In the genomic region with DNA sequence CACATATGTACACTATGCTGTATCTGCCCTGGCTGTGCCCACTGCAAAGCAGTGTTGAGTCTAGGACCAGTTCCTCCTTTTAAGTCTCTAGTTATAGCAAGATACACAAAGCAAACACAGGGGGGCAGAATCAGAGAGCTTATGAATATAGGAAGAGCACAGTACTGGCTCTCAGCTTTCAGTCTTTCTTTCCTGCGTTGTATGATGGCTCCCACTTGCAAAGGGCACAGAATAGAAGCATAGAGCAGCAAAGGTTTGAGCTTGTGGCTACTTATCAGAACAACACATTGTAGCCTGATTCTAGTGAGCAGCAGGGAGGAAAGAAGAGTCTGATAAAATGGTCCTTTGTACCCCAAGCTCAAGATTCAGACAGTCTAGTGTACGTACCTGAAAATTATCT, we compare ENCODE assay signal across 12 mouse cellular contexts. TPM values are rescaled to one million over a fixed set of nuclear protein-coding genes. Genes with fewer than 3 reads are reported as not detected.
DNase-seq lines count a peak whose midpoint lies in the region; ATAC-seq and TF ChIP-seq lines count a peak whose summit lies in the region.
"Had no signal": no experiment of that assay in that cellular context is flagged by ENCODE, and none has a peak within 500 bp of the region (broad histone marks: within the 10 kb centered on the region; RNA-seq: fewer than 3 reads in every experiment).

No protein-coding gene starts in this region.

- peaks cover 0 to 67% of the 10 kb centered on the region in 2 experiments; a peak in 2 of 4 replicates for H3K36me3 ChIP-seq in MEL (ENCODE audit: control insufficient read depth in 1 of 2, insufficient read depth in 2 of 2, low read length in 2 of 2)
- H3K36me3 ChIP-seq in forebrain, embryonic 15.5 days: no peaks in the 10 kb centered on the region
- H3K36me3 ChIP-seq: stomach, embryonic 15.5 days had no signal

- peak in 2 of 3 experiments; percentile 36 to 94; a peak in 4 of 6 replicates for TF ChIP-seq CTCF in MEL (IDR thresholded peaks at IDR 0.05 in 2 of 3, conservative IDR thresholded peaks at IDR 0.05 in 1 of 3; ENCODE audit: control insufficient read depth in 1 of 3, insufficient read depth in 1 of 3, low read depth in 2 of 3, low read length in 3 of 3, poor library complexity in 1 of 3, severe bottlenecking in 1 of 3)

- H3K4me2 ChIP-seq in forebrain, embryonic 15.5 days (replicated peaks): no peak overlapping the region
- H3K4me2 ChIP-seq: stomach, embryonic 15.5 days had no signal

- H3K9me3 ChIP-seq in MEL (replicated peaks; ENCODE audit: insufficient read depth, low read length): no peaks in the 10 kb centered on the region
- no peaks in the 10 kb centered on the region for H3K9me3 ChIP-seq in forebrain, embryonic 15.5 days
- H3K9me3 ChIP-seq: megakaryocyte, embryonic 14.5 days; stomach, embryonic 15.5 days had no signal

- H3K4me3 ChIP-seq in MEL (ENCODE audit: control insufficient read depth in 1 of 2, insufficient read depth in 1 of 2, low read depth in 2 of 2, low read length in 2 of 2): no peak overlapping the region; a peak in 1 of 4 replicates
- H3K4me3 ChIP-seq in forebrain, embryonic 15.5 days: no peak overlapping the region
- H3K4me3 ChIP-seq: megakaryocyte, embryonic 14.5 days; stomach, embryonic 15.5 days had no signal

- TF ChIP-seq RAD21 in MEL (IDR thresholded peaks at IDR 0.05; ENCODE audit: low read depth, low read length): peak; percentile 97

- H3K27me3 ChIP-seq in MEL (ENCODE audit: control insufficient read depth in 1 of 2, insufficient read depth in 2 of 2, low read length in 2 of 2): no peaks in the 10 kb centered on the region
- no peaks in the 10 kb centered on the region for H3K27me3 ChIP-seq in forebrain, embryonic 15.5 days
- H3K27me3 ChIP-seq: megakaryocyte, embryonic 14.5 days; stomach, embryonic 15.5 days had no signal

- peak in 1 of 2 experiments; percentile 82; a peak in 3 of 4 replicates for TF ChIP-seq EP300 in MEL (IDR thresholded peaks at IDR 0.05; ENCODE audit: low read depth in 1 of 2, low read length in 2 of 2)

- H3K4me1 ChIP-seq in MEL (ENCODE audit: control insufficient read depth in 1 of 2, insufficient read depth in 2 of 2, low read length in 2 of 2): peaks cover 38 to 47% of the 10 kb centered on the region in 2 experiments
- no peaks in the 10 kb centered on the region for H3K4me1 ChIP-seq in forebrain, embryonic 15.5 days
- H3K4me1 ChIP-seq: stomach, embryonic 15.5 days had no signal

- no peak for TF ChIP-seq POLR2A in MEL (IDR thresholded peaks at IDR 0.05; ENCODE audit: control insufficient read depth in 1 of 2, insufficient read depth in 1 of 2, low read depth in 1 of 2, low read length in 2 of 2, poor library complexity in 1 of 2)

- H3K79me2 ChIP-seq in MEL (ENCODE audit: control insufficient read depth, insufficient read depth, low read length, poor library complexity): no peaks in the 10 kb centered on the region

- peak; percentile 33 for DNase-seq in layer of hippocampus, adult 11-12 months (ENCODE audit: low spot score)
- DNase-seq in layer of hippocampus, postnatal 25 days (ENCODE audit: extremely low spot score in 1 of 2, low spot score in 1 of 2): no peak
- DNase-seq in MEL (ENCODE audit: low read depth, low spot score): peak; percentile 92
- DNase-seq in monocyte, adult 2 months (ENCODE audit: low read depth in 1 of 2, low spot score in 2 of 2): peak; percentile 13 to 25
- no peak for DNase-seq in gastrocnemius, postnatal 14 days
- DNase-seq in adrenal gland, postnatal 4 days (ENCODE audit: low spot score in 2 of 2): no peak
- DNase-seq: adrenal gland, postnatal 36 days had no signal

- peak; percentile 70 for ATAC-seq in inflammation-experienced regulatory T-cells, adult 6 months
- no peak for ATAC-seq in forebrain, embryonic 15.5 days (replicated peaks)

- H3K27ac ChIP-seq in MEL (ENCODE audit: control insufficient read depth, low read depth, low read length): peak overlapping the region; percentile 48
- H3K27ac ChIP-seq in forebrain, embryonic 15.5 days (replicated peaks): no peak overlapping the region
- H3K27ac ChIP-seq: stomach, embryonic 15.5 days had no signal

- intact Hi-C loops in gastrocnemius, postnatal 14 days (cut with DNase I; ENCODE audit: low total_unique reads): no loop called here

- WGBS in forebrain, embryonic 15.5 days: 89% methylated on average over 2 of the region's 2 CpGs

- H3K9ac ChIP-seq in MEL (ENCODE audit: control insufficient read depth, low read depth, low read length, poor library complexity, severe bottlenecking): peak overlapping the region; percentile 20; the same call in 1 of the 2 replicates
- no peak overlapping the region for H3K9ac ChIP-seq in forebrain, embryonic 15.5 days (replicated peaks)
- H3K9ac ChIP-seq: stomach, embryonic 15.5 days had no signal

TF ChIP-seq in MEL, 35 proteins besides CTCF, POLR2A, EP300 and RAD21:
- no peak for TF ChIP-seq USF2 (IDR thresholded peaks at IDR 0.05; ENCODE audit: borderline replicate concordance in 1 of 2, insufficient read depth in 1 of 2, low read depth in 1 of 2, low read length in 2 of 2)
- no peak for TF ChIP-seq POLR2AphosphoS5 (IDR thresholded peaks at IDR 0.05; ENCODE audit: borderline replicate concordance, low read depth, low read length)
- no peak for TF ChIP-seq NRF1 (IDR thresholded peaks at IDR 0.05; ENCODE audit: insufficient read depth, low read depth, low read length, poor library complexity, severe bottlenecking)
- no peak for TF ChIP-seq POLR2AphosphoS2 (IDR thresholded peaks at IDR 0.05; ENCODE audit: low read length)
- TF ChIP-seq BHLHE40 (IDR thresholded peaks at IDR 0.05; ENCODE audit: borderline replicate concordance, low read depth, low read length): no peak
- peak; percentile 80 for TF ChIP-seq GATA1 (IDR thresholded peaks at IDR 0.05; ENCODE audit: low read depth, low read length)
- TF ChIP-seq JUND (IDR thresholded peaks at IDR 0.05; ENCODE audit: low read depth, low read length): no peak
- TF ChIP-seq ETS1 (IDR thresholded peaks at IDR 0.05; ENCODE audit: low read depth, low read length): no peak; the same call in 1 of the 2 replicates
- TF ChIP-seq SMC3 (IDR thresholded peaks at IDR 0.05; ENCODE audit: low read depth, low read length): peak; percentile 95
- TF ChIP-seq ZC3H11A (IDR thresholded peaks at IDR 0.05; ENCODE audit: low read depth, low read length): peak; percentile 94
- TF ChIP-seq MAFK (IDR thresholded peaks at IDR 0.05; ENCODE audit: borderline replicate concordance, low read depth, low read length): no peak
- TF ChIP-seq KAT2A (conservative IDR thresholded peaks at IDR 0.05; ENCODE audit: low read depth, low read length): no peak
- TF ChIP-seq ZNF384 (IDR thresholded peaks at IDR 0.05; ENCODE audit: low read depth, low read length): no peak
- no peak for TF ChIP-seq UBTF (IDR thresholded peaks at IDR 0.05; ENCODE audit: borderline replicate concordance, insufficient read depth, low read depth, low read length)
- TF ChIP-seq TCF12 (IDR thresholded peaks at IDR 0.05; ENCODE audit: low read depth, low read length): peak; percentile 76
- peak; percentile 84 for TF ChIP-seq TAL1 (IDR thresholded peaks at IDR 0.05; ENCODE audit: low read length)
- TF ChIP-seq CHD1 (IDR thresholded peaks at IDR 0.05; ENCODE audit: low read depth, low read length): no peak
- TF ChIP-seq TBP (IDR thresholded peaks at IDR 0.05; ENCODE audit: low read depth, low read length): peak; percentile 48; the same call in 1 of the 2 replicates
- TF ChIP-seq SIN3A (IDR thresholded peaks at IDR 0.05; ENCODE audit: low read length): peak; percentile 67
- no peak for TF ChIP-seq MYC (IDR thresholded peaks at IDR 0.05; ENCODE audit: low read depth, low read length)
- TF ChIP-seq HCFC1 (IDR thresholded peaks at IDR 0.05; ENCODE audit: low read depth, low read length): 0 out of 2 replicates have a peak, but pooled peaks have one; percentile 39
- peak; percentile 93 for TF ChIP-seq RCOR1 (IDR thresholded peaks at IDR 0.05; ENCODE audit: low read depth, low read length)
- peak; percentile 42 for TF ChIP-seq ELF1 (IDR thresholded peaks at IDR 0.05; ENCODE audit: low read depth, low read length)

RNA-seq across cellular contexts. Expression of gene Ccr1l1, which starts 8.0 kb away (rescaled TPM):
- total RNA-seq in layer of hippocampus, postnatal 25 days (2021): not detected
- total RNA-seq in MEL (2012; rRNA removed): not detected in 2 replicates
- polyA plus RNA-seq in MEL (2012; ENCODE audit: insufficient read depth in 1 of 2, insufficient read length in 2 of 2, low read depth in 1 of 2, low replicate concordance in 2 of 2, missing spikeins in 1 of 2): not detected
- polyA plus RNA-seq in inflammation-experienced regulatory T-cells, adult 6 months (2017; shearing (Covaris generic)): not detected
- total RNA-seq in gastrocnemius, postnatal 14 days (2021): not detected
- not detected for total RNA-seq in adrenal gland, postnatal 4 days (2021)
- not detected in 2 replicates for polyA plus RNA-seq in forebrain, embryonic 15.5 days (2015; fragmentation: Nextera tagmentation; extraction: Ambion mirVana)
- total RNA-seq: adrenal gland, postnatal 36 days had no signal
- polyA plus RNA-seq: heart, embryonic 14.5 days; stomach, embryonic 15.5 days had no signal

RNA-seq across cellular contexts. Expression of gene Ccr1, which starts 17.7 kb away (rescaled TPM):
- under 1 TPM; 0.28 to 0.37 TPM for total RNA-seq in layer of hippocampus, postnatal 25 days (2021)
- not detected in 2 replicates for total RNA-seq in MEL (2012; rRNA removed)
- polyA plus RNA-seq in MEL (2012; ENCODE audit: insufficient read depth in 1 of 2, insufficient read length in 2 of 2, low read depth in 1 of 2, low replicate concordance in 2 of 2, missing spikeins in 1 of 2): under 1 TPM in 1 of 2 experiments, not detected in 1; 0.07 TPM
- 1 to 10 TPM in 2 of 3 experiments, under 1 TPM in 1; 0.20 to 3.1 (median 1.7) TPM for polyA plus RNA-seq in inflammation-experienced regulatory T-cells, adult 6 months (2017; shearing (Covaris generic))
- 1 to 10 TPM in 1 of 2 experiments, under 1 TPM in 1; 0.55 to 1.1 TPM for total RNA-seq in gastrocnemius, postnatal 14 days (2021)
- total RNA-seq in adrenal gland, postnatal 4 days (2021): 1 to 10 TPM; 2.6 to 2.9 TPM
- polyA plus RNA-seq in forebrain, embryonic 15.5 days (2015; fragmentation: Nextera tagmentation; extraction: Ambion mirVana): 0.47 and 0.50 TPM in 2 replicates

RNA-seq across cellular contexts. Expression of gene Ccr3, which starts 35.6 kb away (rescaled TPM):
- total RNA-seq in layer of hippocampus, postnatal 25 days (2021): not detected
- not detected in 2 replicates for total RNA-seq in MEL (2012; rRNA removed)
- polyA plus RNA-seq in MEL (2012; ENCODE audit: insufficient read depth in 1 of 2, insufficient read length in 2 of 2, low read depth in 1 of 2, low replicate concordance in 2 of 2, missing spikeins in 1 of 2): not detected
- polyA plus RNA-seq in inflammation-experienced regulatory T-cells, adult 6 months (2017; shearing (Covaris generic)): 1 to 10 TPM in 2 of 3 experiments, under 1 TPM in 1; 0.28 to 2.0 (median 1.0) TPM
- not detected for total RNA-seq in gastrocnemius, postnatal 14 days (2021)
- under 1 TPM; 0.11 to 0.14 TPM for total RNA-seq in adrenal gland, postnatal 4 days (2021)
- polyA plus RNA-seq in forebrain, embryonic 15.5 days (2015; fragmentation: Nextera tagmentation; extraction: Ambion mirVana): not detected in 2 replicates

Comparison
In these comparisons a context has a peak if more than half of its experiments do, and no peak if none do; other contexts are left out.
1. DNase-seq: peak in layer of hippocampus, adult 11-12 months (single experiment), MEL (single experiment) and monocyte, adult 2 months (2 of 2); none in layer of hippocampus, postnatal 25 days (0 of 2), gastrocnemius, postnatal 14 days (single experiment) and adrenal gland, postnatal 4 days (0 of 2).